In genomic region chr1:151305001-151305400, GRCm38 (mm10) we compare ENCODE assay signal across 6 mouse cellular contexts. TPM values are rescaled to one million over a fixed set of nuclear protein-coding genes. Genes with fewer than 3 reads are reported as not detected.
DNase-seq lines count a peak whose midpoint lies in the region; ATAC-seq and TF ChIP-seq lines count a peak whose summit lies in the region.
"Not testable (repeated sequence)": the region's sequence is repeated elsewhere in the genome, so short reads cannot be mapped to it uniquely, and the experiment has no call there.

No protein-coding gene starts in this region.

- peak; percentile 84 for ATAC-seq in intestine, embryonic 15.5 days
- peak; percentile 78 for ATAC-seq in intestine, postnatal 0 days
- ATAC-seq in stomach, embryonic 14.5 days (ENCODE audit: insufficient number of reproducible peaks, insufficient read depth, low FRiP score, low read depth), result peak; percentile 37; the same call in 1 of the 2 replicates
- peak; percentile 74 for ATAC-seq in stomach, embryonic 16.5 days (ENCODE audit: insufficient read depth, low FRiP score)

- WGBS in intestine, embryonic 15.5 days, result 63% methylated on average over 3 of the region's 3 CpGs
- 59% methylated on average over 3 of the region's 3 CpGs for WGBS in intestine, postnatal 0 days
- 84% methylated on average over 3 of the region's 3 CpGs for WGBS in stomach, embryonic 14.5 days
- 76% methylated on average over 3 of the region's 3 CpGs for WGBS in stomach, embryonic 16.5 days

- TF ChIP-seq CTCF in intestine, postnatal 0 days (IDR thresholded peaks at IDR 0.05; ENCODE audit: low read depth), result not testable (repeated sequence)

- H3K4me2 ChIP-seq in intestine, embryonic 15.5 days (replicated peaks); intestine, postnatal 0 days (replicated peaks; ENCODE audit: low read depth); stomach, embryonic 14.5 days (replicated peaks; ENCODE audit: low read depth, low read length); stomach, embryonic 16.5 days (ENCODE audit: low read depth, low read length): not testable (repeated sequence)

- H3K9ac ChIP-seq in ES-E14 (ENCODE audit: insufficient read depth, low read depth, low read length, poor library complexity, severe bottlenecking); intestine, embryonic 15.5 days; intestine, postnatal 0 days (ENCODE audit: low read depth, low read length); stomach, embryonic 14.5 days (replicated peaks; ENCODE audit: low read depth, low read length); stomach, embryonic 16.5 days (ENCODE audit: low read length): not testable (repeated sequence)

- in situ Hi-C loops in ES-E14 (cut with MboI; ENCODE audit: low sequenced_read_pairs in 2 of 2, unreplicated experiment in 2 of 2), result not testable (repeated sequence)

- H3K4me1 ChIP-seq in ES-E14 (ENCODE audit: control insufficient read depth in 2 of 2, insufficient read depth in 2 of 2, low read length in 2 of 2, poor library complexity in 1 of 2); intestine, embryonic 15.5 days (replicated peaks); intestine, postnatal 0 days (replicated peaks; ENCODE audit: control insufficient read depth, insufficient read depth, low read length); stomach, embryonic 14.5 days (ENCODE audit: control insufficient read depth, insufficient read depth, low read length); stomach, embryonic 16.5 days (ENCODE audit: control insufficient read depth, insufficient read depth, low read length): not testable (repeated sequence)

- H3K36me3 ChIP-seq in ES-E14 (ENCODE audit: control insufficient read depth, insufficient read depth, low read length, poor library complexity, severe bottlenecking); intestine, embryonic 15.5 days; intestine, postnatal 0 days (ENCODE audit: control insufficient read depth, insufficient read depth); stomach, embryonic 14.5 days (ENCODE audit: control insufficient read depth, insufficient read depth, low read length); stomach, embryonic 16.5 days (ENCODE audit: control insufficient read depth, insufficient read depth, low read length): not testable (repeated sequence)

- H3K4me3 ChIP-seq in ES-E14 (ENCODE audit: insufficient read depth in 1 of 2, low read depth in 1 of 2, low read length in 2 of 2, poor library complexity in 1 of 2, severe bottlenecking in 1 of 2); intestine, embryonic 15.5 days (replicated peaks); intestine, postnatal 0 days (ENCODE audit: low read depth, low read length); stomach, embryonic 14.5 days (ENCODE audit: low read depth, low read length); stomach, embryonic 16.5 days (replicated peaks; ENCODE audit: low read length): not testable (repeated sequence)

- H3K27me3 ChIP-seq in intestine, embryonic 15.5 days (replicated peaks); intestine, postnatal 0 days (replicated peaks; ENCODE audit: control insufficient read depth, insufficient read depth, low read length); stomach, embryonic 14.5 days (ENCODE audit: control insufficient read depth, insufficient read depth, low read length); stomach, embryonic 16.5 days (ENCODE audit: control insufficient read depth, insufficient read depth, low read length): not testable (repeated sequence)

- H3K27ac ChIP-seq in ES-E14 (ENCODE audit: insufficient read depth, low read depth, low read length, poor library complexity, severe bottlenecking); stomach, embryonic 14.5 days (ENCODE audit: low read length); stomach, embryonic 16.5 days (ENCODE audit: low read length): not testable (repeated sequence)
- 0 out of 2 replicates have a peak overlapping the region, but pooled peaks have one; percentile 44 for H3K27ac ChIP-seq in intestine, embryonic 15.5 days
- peak overlapping the region; percentile 50 for H3K27ac ChIP-seq in intestine, postnatal 0 days (ENCODE audit: low read depth, low read length)

- not testable (repeated sequence) for H3K9me3 ChIP-seq in ES-E14 (ENCODE audit: control insufficient read depth, insufficient read depth, low read depth, low read length); intestine, embryonic 15.5 days; intestine, postnatal 0 days (ENCODE audit: control insufficient read depth); stomach, embryonic 14.5 days (ENCODE audit: control insufficient read depth, low read depth, low read length); stomach, embryonic 16.5 days (replicated peaks; ENCODE audit: control insufficient read depth, low read length)

- peak; percentile 31 for DNase-seq in ES-E14 (ENCODE audit: low read depth, low spot score)
- DNase-seq in WW6 (ENCODE audit: low read depth, low spot score), result peak; percentile 34

RNA-seq across cellular contexts. Expression of gene Ivns1abp, which starts 39.3 kb away (rescaled TPM):
- 76.9 and 89.5 TPM in 2 replicates for total RNA-seq in ES-E14 (2012; rRNA removed)
- 313 and 339 TPM in 2 replicates for polyA plus RNA-seq in intestine, embryonic 15.5 days (2015; fragmentation: Nextera tagmentation; extraction: Ambion mirVana)
- polyA plus RNA-seq in intestine, postnatal 0 days (2015; fragmentation: Nextera tagmentation; extraction: Ambion mirVana), result 101 and 107 TPM in 2 replicates
- polyA plus RNA-seq in stomach, embryonic 14.5 days (2014; fragmentation: Nextera tagmentation; extraction: Ambion mirVana), result 201 and 217 TPM in 2 replicates
- polyA plus RNA-seq in stomach, embryonic 16.5 days (2015; fragmentation: Nextera tagmentation; extraction: Ambion mirVana), result 215 and 222 TPM in 2 replicates
